In genomic region chr10:62894447-62894846, GRCm38 (mm10) we compare ENCODE assay signal across 25 mouse cellular contexts. TPM values are rescaled to one million over a fixed set of nuclear protein-coding genes. Genes with fewer than 3 reads are reported as not detected.
DNase-seq lines count a peak whose midpoint lies in the region; TF ChIP-seq lines count a peak whose summit lies in the region.
"Had no signal": no experiment of that assay in that cellular context is flagged by ENCODE, and none has a peak within 500 bp of the region (broad histone marks: within the 10 kb centered on the region; RNA-seq: fewer than 3 reads in every experiment).

No protein-coding gene starts in this region.

- H3K9me3 ChIP-seq in E14TG2a.4 (ENCODE audit: low read length): no peaks in the 10 kb centered on the region
- H3K9me3 ChIP-seq: embryonic facial prominence, embryonic 13.5 days; embryonic facial prominence, embryonic 15.5 days; forebrain, embryonic 10.5 days; forebrain, embryonic 12.5 days; G1E had no signal

- peaks cover 50% of the 10 kb centered on the region for H3K4me1 ChIP-seq in E14TG2a.4 (replicated peaks; ENCODE audit: low read depth, low read length)
- H3K4me1 ChIP-seq: embryonic facial prominence, embryonic 13.5 days; embryonic facial prominence, embryonic 15.5 days; forebrain, embryonic 10.5 days; forebrain, embryonic 12.5 days had no signal

- H3K4me3 ChIP-seq in E14TG2a.4 (replicated peaks; ENCODE audit: low read length): peak overlapping the region; percentile 95
- H3K4me3 ChIP-seq: embryonic facial prominence, embryonic 13.5 days; embryonic facial prominence, embryonic 15.5 days; erythroblast, embryonic 14.5 days; forebrain, embryonic 10.5 days; forebrain, embryonic 12.5 days had no signal

- no peak for TF ChIP-seq CTCF in E14TG2a.4 (conservative IDR thresholded peaks at IDR 0.05; ENCODE audit: low read length)

- H3K27me3 ChIP-seq in E14TG2a.4 (ENCODE audit: insufficient read depth, low read length): no peaks in the 10 kb centered on the region
- H3K27me3 ChIP-seq: CH12.LX; embryonic facial prominence, embryonic 13.5 days; embryonic facial prominence, embryonic 15.5 days; forebrain, embryonic 12.5 days; Patski had no signal

- peak; percentile 74 for DNase-seq in ES-CJ7 (ENCODE audit: low read depth, low spot score)
- DNase-seq in R1 (ENCODE audit: low read depth, low spot score): peak; percentile 83
- no peak for DNase-seq in adrenal gland, postnatal 4 days (ENCODE audit: low spot score in 2 of 2)
- DNase-seq in urinary bladder, postnatal 25 days (ENCODE audit: low spot score): no peak
- no peak for DNase-seq in gastrocnemius, postnatal 4 days (ENCODE audit: low spot score in 2 of 2)
- DNase-seq: adrenal gland, adult 8-10 months; adrenal gland, postnatal 14 days; adrenal gland, postnatal 36 days; B cell, adult 2 months; cerebellum, adult 11 months; cerebellum, adult 18-20 months; cerebellum, adult 8-10 months; cerebellum, adult 9-11 months; cerebellum, postnatal 14 days; cerebellum, postnatal 36 days; embryo, embryonic 11 days had no signal

- H3K36me3 ChIP-seq in E14TG2a.4 (ENCODE audit: insufficient read depth, low read length): peaks cover 37% of the 10 kb centered on the region
- H3K36me3 ChIP-seq: embryonic facial prominence, embryonic 13.5 days; embryonic facial prominence, embryonic 15.5 days; forebrain, embryonic 10.5 days; forebrain, embryonic 12.5 days; G1E had no signal

RNA-seq across cellular contexts. Expression of gene Tet1, which starts 14.3 kb away (rescaled TPM):
- total RNA-seq in adrenal gland, postnatal 4 days (2021): 10 to 100 TPM; 19.1 to 19.6 TPM
- 10 to 100 TPM; 25.3 to 26.4 TPM for total RNA-seq in gastrocnemius, postnatal 4 days (2021)

RNA-seq across cellular contexts. Expression of gene Slc25a16, which starts 26.0 kb away (rescaled TPM):
- 10 to 100 TPM; 34.3 to 36.6 TPM for total RNA-seq in adrenal gland, postnatal 4 days (2021)
- 10 to 100 TPM; 20.6 to 23.1 TPM for total RNA-seq in gastrocnemius, postnatal 4 days (2021)

RNA-seq across cellular contexts. Expression of gene Dna2, which starts 52.4 kb away (rescaled TPM):
- total RNA-seq in adrenal gland, postnatal 4 days (2021): 10 to 100 TPM in 1 of 2 experiments, 1 to 10 TPM in 1; 9.5 to 11.8 TPM
- total RNA-seq in gastrocnemius, postnatal 4 days (2021): 1 to 10 TPM; 4.7 to 5.3 TPM

Comparison
In these comparisons a context has a peak if more than half of its experiments do, and no peak if none do; other contexts are left out.
1. DNase-seq: peak in ES-CJ7 (single experiment) and R1 (single experiment); none in adrenal gland, postnatal 4 days (0 of 2), urinary bladder, postnatal 25 days (single experiment) and gastrocnemius, postnatal 4 days (0 of 2).